Mouse (Mus musculus) stomach, embryonic 16.5 days (tissue): ENCODE results near the gene Cfap58. TPM values are rescaled to one million over a fixed set of nuclear protein-coding genes. Genes with fewer than 3 reads are reported as not detected.

Experiments used
- ATAC-seq: fragments of 200-750 bp; cut with Nextera tagmentation; 2 replicates; pipeline ENCODE4 v1.8.0; 2017; ENCODE audit warnings: moderate number of reproducible peaks, moderate TSS enrichment; ENCODE audit not compliant: insufficient read depth, low FRiP score
- H3K27ac ChIP-seq: fragments of 300-500 bp; sonication (generic); 2 replicates; pipeline ENCODE4 v1.5.1; 2014; ENCODE audit warnings: low read length
- H3K27me3 ChIP-seq: fragments of 300-500 bp; sonication (generic); 2 replicates; pipeline ENCODE4 v1.6.1; 2014; ENCODE audit warnings: low read length, control low read depth, mixed read lengths; ENCODE audit not compliant: control insufficient read depth, insufficient read depth
- H3K36me3 ChIP-seq: fragments of 300-500 bp; sonication (generic); 2 replicates; pipeline ENCODE4 v1.6.1; 2014; ENCODE audit warnings: low read length; ENCODE audit not compliant: control insufficient read depth, insufficient read depth
- H3K4me1 ChIP-seq: fragments of 300-500 bp; sonication (generic); 2 replicates; pipeline ENCODE4 v1.6.1; 2014; ENCODE audit warnings: low read length, control low read depth, mixed read lengths; ENCODE audit not compliant: control insufficient read depth, insufficient read depth
- H3K4me2 ChIP-seq: fragments of 300-500 bp; sonication (generic); 2 replicates; pipeline ENCODE4 v1.6.1; 2014; ENCODE audit warnings: low read depth, low read length, mixed read lengths
- H3K4me3 ChIP-seq: fragments of 300-500 bp; sonication (generic); replicated peaks from 2 replicates; pipeline ENCODE4 v1.5.1; 2014; ENCODE audit warnings: mild to moderate bottlenecking, low read length
- H3K9ac ChIP-seq: fragments of 300-500 bp; sonication (generic); 2 replicates; pipeline ENCODE4 v1.6.1; 2014; ENCODE audit warnings: low read length
- H3K9me3 ChIP-seq: fragments of 300-500 bp; sonication (generic); replicated peaks from 2 replicates; pipeline ENCODE4 v1.6.1; 2016; ENCODE audit warnings: low read length, control low read depth; ENCODE audit not compliant: control insufficient read depth
- WGBS: fragments of 180-500 bp; shearing (Covaris S2); extraction: QIAGEN DNeasy Blood & Tissue Kit; methylation state at CpG from one replicate; pipeline ENCODE4 v1.1.7; 2014; 5-methylcytosine and 5-hydroxymethylcytosine counted together
- microRNA-seq: library from miRNA; unstranded; fragments of <30 nt; microRNA quantifications from one replicate; pipeline ENCODE4, GENCODE M21; 2016
- polyA plus RNA-seq: library from polyadenylated mRNA; unstranded; fragments of >200 nt; fragmentation: Nextera tagmentation; extraction: Ambion mirVana; gene quantifications from 2 replicates; pipeline ENCODE4 v1.2.1, GENCODE M21; 2015

Cfap58 gene
- polyA plus RNA-seq, 1 experiment from 2014 or later: 0.04 TPM

- Histone ChIP-seq H3K9ac (no peak overlapping the region), H3K4me3 (no peak overlapping the region), H3K27ac (no peak overlapping the region), H3K9me3 (no peaks in the 10 kb centered on the region), H3K36me3 (no peaks in the 10 kb centered on the region), H3K4me1 (no peaks in the 10 kb centered on the region), H3K4me2 (no peak overlapping the region), H3K27me3 (no peaks in the 10 kb centered on the region)
- no peak for ATAC-seq
- WGBS: 69% methylated on average over 3 of the region's 3 CpGs
Measured at GRCm38 (mm10) chr19:48079718-48080117, 142.2 kb downstream of the Cfap58 start.

GRCm38 (mm10) chr19:48081456-48081855, 144.0 kb downstream of the Cfap58 start:
- Histone ChIP-seq H3K4me3 (no peak overlapping the region), H3K9me3 (no peaks in the 10 kb centered on the region), H3K4me1 (no peaks in the 10 kb centered on the region), H3K36me3 (no peaks in the 10 kb centered on the region), H3K9ac (no peak overlapping the region), H3K27ac (no peak overlapping the region), H3K27me3 (no peaks in the 10 kb centered on the region), H3K4me2 (no peak overlapping the region)
- 91% methylated on average over 4 of the region's 4 CpGs for WGBS
- ATAC-seq: no peak

Small RNAs within 50 kb of the gene (microRNA-seq; reads per million reads assigned to microRNA genes)
- not detected for gene Gm22240

Other genes starting within 250 kb of the Cfap58 start
- 12.8 and 16.0 TPM in 2 replicates for gene Col17a1, start 245.6 kb upstream of the Cfap58 start, polyA plus RNA-seq
- 290 and 293 TPM in 2 replicates for gene Sfr1, start 206.0 kb upstream of the Cfap58 start, polyA plus RNA-seq
- 2,215 and 3,106 TPM in 2 replicates for gene Gsto1, start 82.7 kb upstream of the Cfap58 start, polyA plus RNA-seq
- 2.0 and 2.6 TPM in 2 replicates for gene Gsto2, start 72.1 kb upstream of the Cfap58 start, polyA plus RNA-seq
- 1.1 TPM in 2 replicates for gene Cfap43, start 18.4 kb upstream of the Cfap58 start, polyA plus RNA-seq
- 18.7 and 20.1 TPM in 2 replicates for gene Itprip, start 18.4 kb upstream of the Cfap58 start, polyA plus RNA-seq